Mouse (Mus musculus) ES-Bruce4 (cell line): ENCODE results near the gene Nap1l5.

ENCODE experiments used
- CTCF ChIP-seq: IDR thresholded peaks from one replicate; pipeline ENCODE4 v1.8.1; 2011; ENCODE audit warnings: low read depth, low read length
- EP300 ChIP-seq: IDR thresholded peaks from 2 replicates; pipeline ENCODE4 v1.6.1; 2011; ENCODE audit warnings: low read depth, low read length; ENCODE audit not compliant: insufficient read depth
- POLR2A ChIP-seq: IDR thresholded peaks from one replicate; pipeline ENCODE4 v1.8.1; 2011; ENCODE audit warnings: low read length; ENCODE audit not compliant: insufficient read depth

DNA sequence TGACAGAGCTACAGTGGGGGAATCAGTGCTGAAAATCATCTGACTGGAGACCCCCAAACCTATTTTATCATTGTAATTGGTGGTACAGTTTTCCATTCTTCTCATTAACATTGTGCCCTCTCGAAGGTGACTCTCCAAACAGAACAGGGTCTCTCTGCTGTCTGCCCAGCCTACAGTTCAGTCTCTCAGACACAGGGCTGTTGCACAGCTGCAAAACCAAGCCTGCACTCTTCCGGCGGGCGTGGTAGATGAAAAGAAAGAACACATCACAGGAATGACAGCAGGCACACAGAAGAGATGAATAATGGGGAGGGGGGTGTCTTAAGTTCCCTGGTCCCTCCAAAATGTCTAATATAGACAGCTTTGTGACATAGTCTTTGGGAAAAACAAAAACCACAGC is 27.3 kb upstream of the Nap1l5 start:
- no peak for TF ChIP-seq POLR2A
- no peak for TF ChIP-seq CTCF
- no peak for TF ChIP-seq EP300
